Mouse (Mus musculus): ENCODE data around the gene Olfr270. TPM values are rescaled to one million over a fixed set of nuclear protein-coding genes. Genes with fewer than 3 reads are reported as not detected.

The Olfr270 gene
- total RNA-seq (2023) = not detected in 2 replicates

DNA sequence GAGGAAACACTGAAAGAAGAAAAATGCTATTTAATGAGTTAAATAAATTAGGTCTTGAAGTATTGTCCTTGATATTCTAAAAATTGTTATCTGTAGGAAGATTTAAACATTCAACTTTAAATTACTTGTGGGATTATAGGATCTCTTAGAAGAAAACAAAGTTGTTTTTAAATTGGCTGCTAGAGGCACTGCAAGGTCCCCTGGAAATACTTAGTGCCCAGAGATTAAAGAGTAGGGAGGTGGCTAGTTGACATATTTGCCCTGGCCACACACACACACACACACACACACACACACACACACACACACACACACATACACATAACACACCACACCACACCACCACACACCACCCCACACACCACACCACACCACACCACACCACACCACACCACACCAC, at the start of gene Olfr270:
Gene Olfr270, plus strand, starts transcription at position 301 of the 400 bp plus-strand sequence.

DNA sequence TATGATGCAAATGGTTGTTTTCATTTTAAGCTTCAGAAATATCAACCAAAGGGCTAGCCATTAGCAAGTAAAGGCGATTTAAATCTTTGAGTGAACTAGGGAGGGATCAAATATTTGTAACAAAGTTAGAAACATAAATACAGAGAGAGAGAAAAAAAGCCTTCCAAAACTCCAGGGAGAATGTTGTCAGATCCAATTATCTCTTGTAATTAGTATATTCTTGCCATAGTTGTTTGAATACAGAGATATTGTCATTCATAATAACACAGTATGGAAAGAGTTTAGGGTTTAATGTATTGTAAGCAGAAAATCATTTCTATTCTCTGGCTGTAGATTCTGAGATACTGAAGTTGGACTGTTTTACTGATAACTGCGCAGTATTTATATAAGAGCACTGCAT, 45.3 kb upstream of the Olfr270 start, which contains the start of gene Olfr272:
Gene Olfr272, minus strand, starts transcription at position 101 of the 400 bp plus-strand sequence.

DNA sequence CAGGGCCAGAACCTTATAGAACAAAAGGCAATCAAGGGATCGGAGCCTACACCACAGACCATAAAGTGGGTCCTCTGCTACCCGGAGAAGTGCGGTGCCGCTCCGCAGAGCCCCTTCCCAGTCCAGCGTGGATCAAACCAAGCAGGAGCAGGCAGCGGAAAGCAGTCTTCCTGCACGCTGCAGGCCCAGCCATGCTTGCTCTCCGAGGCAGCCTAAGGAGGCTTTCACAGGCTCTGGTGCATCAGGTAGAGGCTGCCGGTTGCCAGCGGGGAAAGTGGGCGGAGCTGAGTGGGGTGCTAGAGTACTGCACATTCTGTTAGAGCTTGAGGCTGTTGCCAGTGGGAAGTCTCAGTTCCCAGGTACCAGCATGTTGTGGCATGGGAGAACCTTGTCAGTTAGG, 24.9 kb downstream of the Olfr270 start, which contains the start of gene Nipsnap3a:
Gene Nipsnap3a, plus strand, starts transcription at position 25 of the 400 bp plus-strand sequence.

DNA sequence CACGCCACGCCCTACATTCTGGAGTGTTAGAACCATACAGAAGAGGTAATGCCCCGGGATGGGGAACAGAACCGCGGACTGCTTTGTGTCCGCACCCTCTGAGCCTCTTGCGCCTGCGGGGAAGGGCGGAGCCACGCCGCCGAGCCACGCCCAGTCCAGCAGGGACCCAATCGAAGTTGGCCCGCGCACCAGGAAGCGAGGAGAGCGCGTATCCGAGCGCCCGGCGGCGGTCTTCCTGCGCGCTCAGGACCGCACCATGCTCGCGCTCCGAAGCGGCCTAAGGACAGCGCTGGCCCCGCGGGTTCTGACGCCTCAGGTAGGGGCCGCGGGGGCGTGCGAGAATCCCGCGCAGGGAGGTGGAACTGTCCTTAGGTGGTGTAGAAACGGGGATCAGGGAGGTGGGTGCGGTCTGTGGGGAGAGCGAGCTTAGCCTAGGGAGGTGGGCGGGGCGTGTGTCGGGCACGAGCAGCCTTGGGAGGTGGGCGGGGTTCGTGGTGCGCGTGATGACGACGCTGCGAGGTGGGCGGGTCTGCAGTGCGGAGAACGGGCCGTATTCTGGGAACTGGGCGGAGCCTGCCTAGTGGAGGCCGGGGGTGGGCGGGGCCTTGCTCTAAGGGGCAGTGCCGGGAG, 47.5 kb downstream of the Olfr270 start, which contains the start of gene Nipsnap3b:
Gene Nipsnap3b, plus strand, starts transcription at position 149 of the 630 bp plus-strand sequence.

Other genes with a start within 250 kb of the Olfr270 start
- gene Olfr275, start 149.9 kb upstream of the Olfr270 start, total RNA-seq (2023) = not detected in 2 replicates
- gene Olfr273, start 105.3 kb upstream of the Olfr270 start, total RNA-seq (2023) = not detected in 2 replicates
- gene Olfr272, start 45.4 kb upstream of the Olfr270 start, total RNA-seq (2023) = not detected in 2 replicates
- gene Nipsnap3a, start 24.7 kb downstream of the Olfr270 start, total RNA-seq (2023) = not detected in 2 replicates
- 41.2 and 53.7 TPM in 2 replicates for gene Nipsnap3b, start 47.3 kb downstream of the Olfr270 start, total RNA-seq (2023)
- gene Abca1, start 195.3 kb downstream of the Olfr270 start, total RNA-seq (2023) = 2.8 and 2.9 TPM in 2 replicates

Data from neutrophil, adult 65 days (primary cell).